ENCODE assay signal across 30 mouse cellular contexts in genomic region chrX:12593824-12594223, GRCm38 (mm10). TPM values are rescaled to one million over a fixed set of nuclear protein-coding genes. Genes with fewer than 3 reads are reported as not detected.
DNase-seq lines count a peak whose midpoint lies in the region; ATAC-seq and TF ChIP-seq lines count a peak whose summit lies in the region.
"Had no signal": no experiment of that assay in that cellular context is flagged by ENCODE, and none has a peak within 500 bp of the region (broad histone marks: within the 10 kb centered on the region; RNA-seq: fewer than 3 reads in every experiment).

No protein-coding gene starts in this region.

- DNase-seq in liver, embryonic 11.5 days (ENCODE audit: low spot score): no peak
- no peak for DNase-seq in G1E (ENCODE audit: low spot score)
- no peak for DNase-seq in spleen, postnatal 4 days (ENCODE audit: low spot score in 2 of 2)
- DNase-seq in frontal cortex, postnatal 25 days (ENCODE audit: low spot score in 2 of 2): no peak
- DNase-seq: adrenal gland, adult 2 months; adrenal gland, postnatal 14 days; B cell, adult 2 months; cerebellum, adult 11 months; cerebellum, adult 2 months; cerebellum, postnatal 10 days; cerebellum, postnatal 36 days; embryo, embryonic 11 days; gastrocnemius, adult 2 months; gastrocnemius, postnatal 14 days; heart, adult 2 months; heart, postnatal 14 days; heart, postnatal 4 days had no signal

- TF ChIP-seq CTCF in G1E (IDR thresholded peaks at IDR 0.05; ENCODE audit: low read depth, low read length): no peak

- H3K9me3 ChIP-seq in liver, embryonic 12.5 days (replicated peaks): no peaks in the 10 kb centered on the region
- H3K9me3 ChIP-seq in liver, embryonic 11.5 days (ENCODE audit: control insufficient read depth, low read length): no peaks in the 10 kb centered on the region
- no peaks in the 10 kb centered on the region for H3K9me3 ChIP-seq in G1E (replicated peaks)
- H3K9me3 ChIP-seq in liver, embryonic 16.5 days (replicated peaks; ENCODE audit: control insufficient read depth, low read length): no peaks in the 10 kb centered on the region
- H3K9me3 ChIP-seq: embryonic facial prominence, embryonic 10.5 days; embryonic facial prominence, embryonic 13.5 days; forebrain, embryonic 13.5 days; heart, embryonic 10.5 days; heart, embryonic 13.5 days had no signal

- H3K4me1 ChIP-seq in liver, embryonic 12.5 days: peaks cover 22% of the 10 kb centered on the region
- H3K4me1 ChIP-seq in liver, embryonic 11.5 days (replicated peaks; ENCODE audit: control insufficient read depth, insufficient read depth, low read length): no peaks in the 10 kb centered on the region
- H3K4me1 ChIP-seq in G1E (ENCODE audit: insufficient read depth, low read depth, low read length): peaks cover 31% of the 10 kb centered on the region
- H3K4me1 ChIP-seq in liver, embryonic 16.5 days (ENCODE audit: control insufficient read depth, low read depth, low read length): peaks cover 9% of the 10 kb centered on the region
- H3K4me1 ChIP-seq: embryonic facial prominence, embryonic 10.5 days; embryonic facial prominence, embryonic 13.5 days; heart, embryonic 10.5 days; heart, embryonic 13.5 days had no signal

- WGBS in liver, embryonic 12.5 days (ENCODE audit: insufficient replicate concordance): 55% methylated on average over 5 of the region's 5 CpGs
- WGBS in liver, embryonic 11.5 days: 74% methylated on average over 5 of the region's 5 CpGs
- 49% methylated on average over 5 of the region's 5 CpGs for WGBS in liver, embryonic 16.5 days (ENCODE audit: insufficient replicate concordance)

- H3K27me3 ChIP-seq in liver, embryonic 12.5 days (replicated peaks): no peaks in the 10 kb centered on the region
- no peaks in the 10 kb centered on the region for H3K27me3 ChIP-seq in liver, embryonic 11.5 days (replicated peaks; ENCODE audit: control insufficient read depth, insufficient read depth, low read length)
- no peaks in the 10 kb centered on the region for H3K27me3 ChIP-seq in G1E (ENCODE audit: insufficient read depth, low read length)
- no peaks in the 10 kb centered on the region for H3K27me3 ChIP-seq in liver, embryonic 16.5 days (ENCODE audit: control insufficient read depth, insufficient read depth, low read depth, low read length)
- H3K27me3 ChIP-seq: CH12.LX; forebrain, embryonic 13.5 days; heart, embryonic 13.5 days had no signal

- H3K9ac ChIP-seq in liver, embryonic 12.5 days: no peak overlapping the region
- no peak overlapping the region for H3K9ac ChIP-seq in liver, embryonic 11.5 days (ENCODE audit: low read depth, low read length)
- no peak overlapping the region for H3K9ac ChIP-seq in liver, embryonic 16.5 days (ENCODE audit: low read depth, low read length)
- H3K9ac ChIP-seq: embryonic facial prominence, embryonic 13.5 days; forebrain, embryonic 13.5 days; heart, embryonic 13.5 days; hindbrain, embryonic 14.5 days had no signal

- ATAC-seq in liver, embryonic 12.5 days: peak; percentile 65; the same call in 1 of the 2 replicates
- ATAC-seq in liver, embryonic 11.5 days (replicated peaks; ENCODE audit: low FRiP score): no peak
- ATAC-seq in G1E (ENCODE audit: extremely low read depth, insufficient number of reproducible peaks, low FRiP score, poor library complexity, severe bottlenecking): peak; percentile 45
- peak; percentile 62; the same call in 1 of the 2 replicates for ATAC-seq in liver, embryonic 16.5 days (ENCODE audit: low read depth)
- ATAC-seq: forebrain, embryonic 13.5 days; forebrain, embryonic 16.5 days; hindbrain, postnatal 0 days; inflammation-experienced regulatory T-cells, adult 6 months had no signal

- H3K4me3 ChIP-seq in liver, embryonic 12.5 days: no peak overlapping the region
- H3K4me3 ChIP-seq in liver, embryonic 11.5 days (ENCODE audit: low read depth, low read length): no peak overlapping the region
- no peak overlapping the region for H3K4me3 ChIP-seq in G1E (ENCODE audit: low read depth, low read length)
- no peak overlapping the region for H3K4me3 ChIP-seq in liver, embryonic 16.5 days (ENCODE audit: low read depth, low read length)
- H3K4me3 ChIP-seq: embryonic facial prominence, embryonic 10.5 days; embryonic facial prominence, embryonic 13.5 days; erythroblast, embryonic 14.5 days; forebrain, embryonic 13.5 days; gastrocnemius, adult 2 months; heart, adult 2 months; heart, embryonic 10.5 days; heart, embryonic 13.5 days had no signal

- H3K4me2 ChIP-seq in liver, embryonic 12.5 days: 0 out of 2 replicates have a peak overlapping the region, but pooled peaks have one; percentile 10
- H3K4me2 ChIP-seq in liver, embryonic 11.5 days: no peak overlapping the region
- H3K4me2 ChIP-seq in liver, embryonic 16.5 days (ENCODE audit: low read depth, low read length): no peak overlapping the region
- H3K4me2 ChIP-seq: embryonic facial prominence, embryonic 13.5 days; forebrain, embryonic 13.5 days; heart, embryonic 13.5 days; hindbrain, embryonic 14.5 days had no signal

- peaks cover 25% of the 10 kb centered on the region for H3K36me3 ChIP-seq in liver, embryonic 12.5 days
- no peaks in the 10 kb centered on the region for H3K36me3 ChIP-seq in liver, embryonic 11.5 days (ENCODE audit: control insufficient read depth, insufficient read depth, low read length)
- peaks cover 67% of the 10 kb centered on the region for H3K36me3 ChIP-seq in G1E (replicated peaks)
- no peaks in the 10 kb centered on the region for H3K36me3 ChIP-seq in liver, embryonic 16.5 days (ENCODE audit: control insufficient read depth, insufficient read depth)

- H3K27ac ChIP-seq in liver, embryonic 12.5 days: no peak overlapping the region
- no peak overlapping the region for H3K27ac ChIP-seq in liver, embryonic 11.5 days (ENCODE audit: low read depth, low read length)
- no peak overlapping the region for H3K27ac ChIP-seq in liver, embryonic 16.5 days (ENCODE audit: low read length)
- H3K27ac ChIP-seq: embryonic facial prominence, embryonic 10.5 days; embryonic facial prominence, embryonic 13.5 days; forebrain, embryonic 13.5 days; gastrocnemius, adult 2 months; heart, adult 2 months; heart, embryonic 10.5 days; heart, embryonic 13.5 days; hindbrain, embryonic 14.5 days; hindbrain, postnatal 0 days had no signal

RNA-seq across cellular contexts. Expression of gene Atp6ap2, which starts 6.2 kb away (rescaled TPM):
- 56.7 and 56.8 TPM in 2 replicates for polyA plus RNA-seq in liver, embryonic 12.5 days (2016; fragmentation: Nextera tagmentation; extraction: Ambion mirVana)
- 66.0 and 75.3 TPM in 2 replicates for polyA plus RNA-seq in liver, embryonic 11.5 days (2014; fragmentation: Nextera tagmentation; extraction: Ambion mirVana)
- total RNA-seq in G1E (2014; fragmentation: Nextera tagmentation): 54.0 and 56.2 TPM in 2 replicates
- 122 and 137 TPM in 2 replicates for total RNA-seq in G1E (2017)
- polyA plus RNA-seq in G1E (2012): 0.90 and 1.5 TPM in 2 replicates
- 59.9 and 66.9 TPM in 2 replicates for polyA plus RNA-seq in liver, embryonic 16.5 days (2015; fragmentation: Nextera tagmentation; extraction: Ambion mirVana)

Comparison
In these comparisons a context has a peak if more than half of its experiments do, and no peak if none do; other contexts are left out.
1. RNA of gene Atp6ap2, which starts 6.2 kb away (polyA plus RNA-seq): 66.0 to 75.3 TPM in liver, embryonic 11.5 days, 59.9 to 66.9 TPM in liver, embryonic 16.5 days and 56.7 to 56.8 TPM in liver, embryonic 12.5 days; 0.90 to 1.5 TPM in G1E; every median in the first group is over 10 times any median in the second.